Comparison of ENCODE assay signal across 12 mouse cellular contexts in the genomic region with DNA sequence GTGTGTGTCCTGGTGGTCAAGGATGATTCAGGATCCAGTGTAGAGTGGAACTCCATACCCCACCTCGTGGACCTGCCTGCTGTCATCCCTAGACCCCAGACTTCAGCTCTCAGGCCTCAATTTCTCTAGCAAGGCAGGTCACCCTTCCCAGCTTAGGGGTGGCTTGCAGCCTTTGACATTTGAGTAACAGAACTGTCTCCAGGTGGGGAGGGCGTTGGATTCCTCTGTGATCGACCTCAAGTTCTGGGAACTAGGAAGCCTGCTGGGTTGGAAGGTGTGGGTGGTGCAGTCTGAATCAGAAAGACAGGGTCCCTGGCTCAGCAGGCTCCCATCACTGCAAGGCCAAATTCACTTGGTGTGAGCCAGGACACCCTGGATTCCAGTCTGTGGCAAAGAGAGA. TPM values are rescaled to one million over a fixed set of nuclear protein-coding genes. Genes with fewer than 3 reads are reported as not detected.
DNase-seq lines count a peak whose midpoint lies in the region; ATAC-seq and TF ChIP-seq lines count a peak whose summit lies in the region.
"Had no signal": no experiment of that assay in that cellular context is flagged by ENCODE, and none has a peak within 500 bp of the region (broad histone marks: within the 10 kb centered on the region; RNA-seq: fewer than 3 reads in every experiment).

No protein-coding gene starts in this region.

- H3K4me2 ChIP-seq in midbrain, embryonic 14.5 days (ENCODE audit: low read length), result no peak overlapping the region
- peak overlapping the region; percentile 98; the same call in 1 of the 2 replicates for H3K4me2 ChIP-seq in limb, embryonic 12.5 days
- H3K4me2 ChIP-seq in stomach, embryonic 15.5 days, result no peak overlapping the region; the same call in 1 of the 2 replicates

- H3K36me3 ChIP-seq in heart, adult 2 months (ENCODE audit: control insufficient read depth, insufficient read depth, low read length), result no peaks in the 10 kb centered on the region
- H3K36me3 ChIP-seq in midbrain, embryonic 10.5 days, result no peaks in the 10 kb centered on the region
- H3K36me3 ChIP-seq in midbrain, embryonic 14.5 days (ENCODE audit: control insufficient read depth, insufficient read depth, low read length), result no peaks in the 10 kb centered on the region
- no peaks in the 10 kb centered on the region for H3K36me3 ChIP-seq in limb, embryonic 12.5 days
- no peaks in the 10 kb centered on the region for H3K36me3 ChIP-seq in stomach, embryonic 15.5 days

- H3K4me3 ChIP-seq in heart, adult 2 months, result no peak overlapping the region
- 0 out of 2 replicates have a peak overlapping the region, but pooled peaks have one; percentile 82 for H3K4me3 ChIP-seq in midbrain, embryonic 10.5 days
- H3K4me3 ChIP-seq in midbrain, embryonic 14.5 days (replicated peaks; ENCODE audit: low read depth, low read length), result no peak overlapping the region
- H3K4me3 ChIP-seq in limb, embryonic 12.5 days (replicated peaks), result 0 out of 2 replicates have a peak overlapping the region, but pooled peaks have one; percentile 85
- H3K4me3 ChIP-seq in stomach, embryonic 15.5 days (replicated peaks), result peak overlapping the region; percentile 86; the same call in 1 of the 2 replicates

- H3K9me3 ChIP-seq in midbrain, embryonic 10.5 days (replicated peaks), result no peaks in the 10 kb centered on the region
- H3K9me3 ChIP-seq in midbrain, embryonic 14.5 days (ENCODE audit: control insufficient read depth, low read length), result no peaks in the 10 kb centered on the region
- H3K9me3 ChIP-seq in limb, embryonic 12.5 days, result no peaks in the 10 kb centered on the region
- no peaks in the 10 kb centered on the region for H3K9me3 ChIP-seq in stomach, embryonic 15.5 days

- no peak for TF ChIP-seq EP300 in heart, adult 2 months (IDR thresholded peaks at IDR 0.05; ENCODE audit: insufficient read depth, low read depth, low read length)

- WGBS in heart, adult 2 months, result 74% methylated on average over 3 of the region's 3 CpGs
- WGBS in midbrain, embryonic 10.5 days, result 82% methylated on average over 3 of the region's 3 CpGs
- WGBS in midbrain, embryonic 14.5 days, result 81% methylated on average over 3 of the region's 3 CpGs
- WGBS in limb, embryonic 12.5 days, result 74% methylated on average over 3 of the region's 3 CpGs
- WGBS in stomach, embryonic 15.5 days, result 67% methylated on average over 3 of the region's 3 CpGs

- no peak for TF ChIP-seq CTCF in heart, adult 2 months (IDR thresholded peaks at IDR 0.05)

- H3K27ac ChIP-seq in heart, adult 2 months, result no peak overlapping the region
- H3K27ac ChIP-seq in midbrain, embryonic 10.5 days (replicated peaks), result no peak overlapping the region
- no peak overlapping the region for H3K27ac ChIP-seq in midbrain, embryonic 14.5 days (replicated peaks; ENCODE audit: low read depth, low read length)
- no peak overlapping the region for H3K27ac ChIP-seq in limb, embryonic 12.5 days
- no peak overlapping the region for H3K27ac ChIP-seq in stomach, embryonic 15.5 days

- peaks cover 2% of the 10 kb centered on the region; the same call in 1 of the 2 replicates for H3K79me2 ChIP-seq in heart, adult 2 months (replicated peaks; ENCODE audit: control insufficient read depth, insufficient read depth, low read length)

- no peak for ATAC-seq in midbrain, embryonic 14.5 days (ENCODE audit: low FRiP score, low TSS enrichment)
- no peak for ATAC-seq in limb, embryonic 12.5 days (ENCODE audit: insufficient number of reproducible peaks, insufficient read depth, low FRiP score, low TSS enrichment, low read depth)
- ATAC-seq in stomach, embryonic 15.5 days (ENCODE audit: insufficient read depth, low FRiP score, low read depth), result no peak
- no peak for ATAC-seq in erythroid progenitor cell, adult 5-6 weeks (replicated peaks; ENCODE audit: low FRiP score, poor library complexity, severe bottlenecking)
- ATAC-seq in granulocyte monocyte progenitor cell, adult 5-6 weeks (replicated peaks; ENCODE audit: poor library complexity, severe bottlenecking), result no peak

- intact Hi-C loops in heart, adult 2 months (cut with DNase I), result no loop called here

- peak; percentile 92 for DNase-seq in heart, adult 11 months
- no peak for DNase-seq in heart, adult 2 months
- no peak for DNase-seq in midbrain, embryonic 10.5 days (ENCODE audit: low spot score)
- no peak for DNase-seq in midbrain, embryonic 14.5 days
- DNase-seq: adrenal gland, adult 8-10 months; B cell, adult 2 months; thymus, adult 18-20 months had no signal

- no peak for TF ChIP-seq POLR2A in heart, adult 2 months (IDR thresholded peaks at IDR 0.05; ENCODE audit: insufficient read depth, low read depth, low read length)

- H3K9ac ChIP-seq in heart, adult 2 months (ENCODE audit: low read depth, low read length), result no peak overlapping the region
- H3K9ac ChIP-seq in midbrain, embryonic 14.5 days (replicated peaks; ENCODE audit: low read length), result no peak overlapping the region
- no peak overlapping the region for H3K9ac ChIP-seq in limb, embryonic 12.5 days (replicated peaks)
- no peak overlapping the region for H3K9ac ChIP-seq in stomach, embryonic 15.5 days

- no peaks in the 10 kb centered on the region for H3K27me3 ChIP-seq in heart, adult 2 months (ENCODE audit: control insufficient read depth, insufficient read depth, low read length)
- peaks cover 5% of the 10 kb centered on the region; the same call in 1 of the 2 replicates for H3K27me3 ChIP-seq in midbrain, embryonic 10.5 days (ENCODE audit: low read depth, poor library complexity, severe bottlenecking)
- no peaks in the 10 kb centered on the region for H3K27me3 ChIP-seq in midbrain, embryonic 14.5 days (ENCODE audit: control insufficient read depth, insufficient read depth, low read length)
- H3K27me3 ChIP-seq in limb, embryonic 12.5 days, result no peaks in the 10 kb centered on the region
- no peaks in the 10 kb centered on the region for H3K27me3 ChIP-seq in stomach, embryonic 15.5 days (replicated peaks)

- peaks cover 7% of the 10 kb centered on the region for H3K4me1 ChIP-seq in heart, adult 2 months (ENCODE audit: control insufficient read depth, insufficient read depth, low read length)
- H3K4me1 ChIP-seq in midbrain, embryonic 10.5 days, result peaks cover 95% of the 10 kb centered on the region
- peaks cover 42% of the 10 kb centered on the region for H3K4me1 ChIP-seq in midbrain, embryonic 14.5 days (ENCODE audit: control insufficient read depth, insufficient read depth, low read length)
- H3K4me1 ChIP-seq in limb, embryonic 12.5 days (replicated peaks), result peaks cover 62% of the 10 kb centered on the region
- peaks cover 58% of the 10 kb centered on the region for H3K4me1 ChIP-seq in stomach, embryonic 15.5 days

RNA-seq across cellular contexts. Expression of a gene that starts 2.2 kb away (rescaled TPM):
- total RNA-seq in heart, adult 2 months (2021), result 1 to 10 TPM; 4.0 to 4.4 TPM
- polyA plus RNA-seq in heart, adult 2 months (2012; rRNA removed), result 3.6 and 5.5 TPM in 2 replicates
- 4.8 and 6.1 TPM in 2 replicates for polyA plus RNA-seq in midbrain, embryonic 10.5 days (2016; fragmentation: Nextera tagmentation; extraction: Ambion mirVana)
- polyA plus RNA-seq in midbrain, embryonic 14.5 days (2014; fragmentation: Nextera tagmentation; extraction: Ambion mirVana), result 4.9 and 5.0 TPM in 2 replicates
- 12.1 and 12.4 TPM in 2 replicates for polyA plus RNA-seq in limb, embryonic 12.5 days (2016; fragmentation: Nextera tagmentation; extraction: Ambion mirVana)
- 9.3 and 10.3 TPM in 2 replicates for polyA plus RNA-seq in stomach, embryonic 15.5 days (2015; fragmentation: Nextera tagmentation; extraction: Ambion mirVana)
- 8.4 and 9.4 TPM in 2 replicates for total RNA-seq in erythroid progenitor cell, adult 5-6 weeks (2015; ENCODE audit: low replicate concordance)
- 9.9 and 14.1 TPM in 2 replicates for total RNA-seq in erythroid progenitor cell, adult 5-6 weeks (2017; ENCODE audit: low replicate concordance)
- 9.3 and 10.1 TPM in 2 replicates for total RNA-seq in granulocyte monocyte progenitor cell, adult 5-6 weeks (2014; fragmentation: Nextera tagmentation)
- total RNA-seq in granulocyte monocyte progenitor cell, adult 5-6 weeks (2017), result 2.8 and 6.8 TPM in 2 replicates

RNA-seq across cellular contexts. Expression of a gene that starts 13.5 kb away (rescaled TPM):
- 10 to 100 TPM; 11.6 to 12.3 TPM for total RNA-seq in heart, adult 2 months (2021)
- 19.5 and 19.8 TPM in 2 replicates for polyA plus RNA-seq in heart, adult 2 months (2012; rRNA removed)
- 31.6 and 35.3 TPM in 2 replicates for polyA plus RNA-seq in midbrain, embryonic 10.5 days (2016; fragmentation: Nextera tagmentation; extraction: Ambion mirVana)
- polyA plus RNA-seq in midbrain, embryonic 14.5 days (2014; fragmentation: Nextera tagmentation; extraction: Ambion mirVana), result 31.7 and 34.2 TPM in 2 replicates
- polyA plus RNA-seq in limb, embryonic 12.5 days (2016; fragmentation: Nextera tagmentation; extraction: Ambion mirVana), result 33.4 and 34.1 TPM in 2 replicates
- 23.2 and 23.3 TPM in 2 replicates for polyA plus RNA-seq in stomach, embryonic 15.5 days (2015; fragmentation: Nextera tagmentation; extraction: Ambion mirVana)
- 33.5 and 35.7 TPM in 2 replicates for total RNA-seq in erythroid progenitor cell, adult 5-6 weeks (2015; ENCODE audit: low replicate concordance)
- 16.3 and 25.7 TPM in 2 replicates for total RNA-seq in erythroid progenitor cell, adult 5-6 weeks (2017; ENCODE audit: low replicate concordance)
- total RNA-seq in granulocyte monocyte progenitor cell, adult 5-6 weeks (2014; fragmentation: Nextera tagmentation), result 43.7 and 48.2 TPM in 2 replicates
- 17.5 and 28.8 TPM in 2 replicates for total RNA-seq in granulocyte monocyte progenitor cell, adult 5-6 weeks (2017)

RNA-seq across cellular contexts. Expression of a gene that starts 15.2 kb away (rescaled TPM):
- total RNA-seq in heart, adult 2 months (2021), result 10 to 100 TPM; 40.2 to 46.9 TPM
- 67.3 and 80.0 TPM in 2 replicates for polyA plus RNA-seq in heart, adult 2 months (2012; rRNA removed)
- 86.8 and 87.3 TPM in 2 replicates for polyA plus RNA-seq in midbrain, embryonic 10.5 days (2016; fragmentation: Nextera tagmentation; extraction: Ambion mirVana)
- polyA plus RNA-seq in midbrain, embryonic 14.5 days (2014; fragmentation: Nextera tagmentation; extraction: Ambion mirVana), result 128 and 151 TPM in 2 replicates
- polyA plus RNA-seq in limb, embryonic 12.5 days (2016; fragmentation: Nextera tagmentation; extraction: Ambion mirVana), result 108 and 110 TPM in 2 replicates
- polyA plus RNA-seq in stomach, embryonic 15.5 days (2015; fragmentation: Nextera tagmentation; extraction: Ambion mirVana), result 102 and 103 TPM in 2 replicates
- total RNA-seq in erythroid progenitor cell, adult 5-6 weeks (2015; ENCODE audit: low replicate concordance), result 44.7 and 49.0 TPM in 2 replicates
- total RNA-seq in erythroid progenitor cell, adult 5-6 weeks (2017; ENCODE audit: low replicate concordance), result 5.5 and 30.7 TPM in 2 replicates
- total RNA-seq in granulocyte monocyte progenitor cell, adult 5-6 weeks (2014; fragmentation: Nextera tagmentation), result 27.7 and 36.2 TPM in 2 replicates
- total RNA-seq in granulocyte monocyte progenitor cell, adult 5-6 weeks (2017), result 24.2 and 33.5 TPM in 2 replicates

RNA-seq across cellular contexts. Expression of a gene that starts 27.8 kb away (rescaled TPM):
- 10 to 100 TPM; 20.8 to 26.9 TPM for total RNA-seq in heart, adult 2 months (2021)
- 58.9 and 60.5 TPM in 2 replicates for polyA plus RNA-seq in heart, adult 2 months (2012; rRNA removed)
- polyA plus RNA-seq in midbrain, embryonic 10.5 days (2016; fragmentation: Nextera tagmentation; extraction: Ambion mirVana), result 91.0 and 94.1 TPM in 2 replicates
- 62.1 and 67.6 TPM in 2 replicates for polyA plus RNA-seq in midbrain, embryonic 14.5 days (2014; fragmentation: Nextera tagmentation; extraction: Ambion mirVana)
- 62.1 and 66.0 TPM in 2 replicates for polyA plus RNA-seq in limb, embryonic 12.5 days (2016; fragmentation: Nextera tagmentation; extraction: Ambion mirVana)
- 86.1 and 93.0 TPM in 2 replicates for polyA plus RNA-seq in stomach, embryonic 15.5 days (2015; fragmentation: Nextera tagmentation; extraction: Ambion mirVana)
- total RNA-seq in erythroid progenitor cell, adult 5-6 weeks (2015; ENCODE audit: low replicate concordance), result 8.8 and 10.5 TPM in 2 replicates
- 2.3 and 6.9 TPM in 2 replicates for total RNA-seq in erythroid progenitor cell, adult 5-6 weeks (2017; ENCODE audit: low replicate concordance)
- total RNA-seq in granulocyte monocyte progenitor cell, adult 5-6 weeks (2014; fragmentation: Nextera tagmentation), result 40.5 and 72.3 TPM in 2 replicates
- total RNA-seq in granulocyte monocyte progenitor cell, adult 5-6 weeks (2017), result 10.7 and 11.4 TPM in 2 replicates

RNA-seq across cellular contexts. Expression of a gene that starts 27.8 kb away (rescaled TPM):
- total RNA-seq in heart, adult 2 months (2021), result 1 to 10 TPM in 1 of 2 experiments, under 1 TPM in 1; 0.60 to 1.1 TPM
- 1.0 and 2.5 TPM in 2 replicates for polyA plus RNA-seq in heart, adult 2 months (2012; rRNA removed)
- 10.6 and 10.8 TPM in 2 replicates for polyA plus RNA-seq in midbrain, embryonic 10.5 days (2016; fragmentation: Nextera tagmentation; extraction: Ambion mirVana)
- polyA plus RNA-seq in midbrain, embryonic 14.5 days (2014; fragmentation: Nextera tagmentation; extraction: Ambion mirVana), result 4.9 and 5.0 TPM in 2 replicates
- 6.1 and 9.9 TPM in 2 replicates for polyA plus RNA-seq in limb, embryonic 12.5 days (2016; fragmentation: Nextera tagmentation; extraction: Ambion mirVana)
- 6.1 and 6.4 TPM in 2 replicates for polyA plus RNA-seq in stomach, embryonic 15.5 days (2015; fragmentation: Nextera tagmentation; extraction: Ambion mirVana)
- not detected in 2 replicates for total RNA-seq in erythroid progenitor cell, adult 5-6 weeks (2015; ENCODE audit: low replicate concordance)
- 1.4 TPM in 1 of 2 replicates, not detected in the other for total RNA-seq in erythroid progenitor cell, adult 5-6 weeks (2017; ENCODE audit: low replicate concordance)
- 0.79 TPM in 1 of 2 replicates, not detected in the other for total RNA-seq in granulocyte monocyte progenitor cell, adult 5-6 weeks (2014; fragmentation: Nextera tagmentation)
- 0.34 and 0.67 TPM in 2 replicates for total RNA-seq in granulocyte monocyte progenitor cell, adult 5-6 weeks (2017)
- total RNA-seq: hematopoietic stem cell, adult 5-6 weeks had no signal

Comparison
In these comparisons a context has a peak if more than half of its experiments do, and no peak if none do; other contexts are left out.
1. H3K4me3 ChIP-seq: peak in midbrain, embryonic 10.5 days (single experiment), limb, embryonic 12.5 days (single experiment) and stomach, embryonic 15.5 days (single experiment); none in heart, adult 2 months (single experiment) and midbrain, embryonic 14.5 days (single experiment).